Mouse (Mus musculus) c-Kit-negative CD71-positive TER-119-positive erythroid progenitor cells, embryonic 14.5 days (primary cell): ENCODE data around the gene Clmp.
"Not testable (repeated sequence)": the region's sequence is repeated elsewhere in the genome, so short reads cannot be mapped to it uniquely, and the experiment has no call there.

ENCODE experiments used
- DNase-seq: peaks from one replicate; pipeline ENCODE4 v3.0.0-alpha.2; 2013; ENCODE audit warnings: low read depth, low spot score

Gene Clmp

DNA sequence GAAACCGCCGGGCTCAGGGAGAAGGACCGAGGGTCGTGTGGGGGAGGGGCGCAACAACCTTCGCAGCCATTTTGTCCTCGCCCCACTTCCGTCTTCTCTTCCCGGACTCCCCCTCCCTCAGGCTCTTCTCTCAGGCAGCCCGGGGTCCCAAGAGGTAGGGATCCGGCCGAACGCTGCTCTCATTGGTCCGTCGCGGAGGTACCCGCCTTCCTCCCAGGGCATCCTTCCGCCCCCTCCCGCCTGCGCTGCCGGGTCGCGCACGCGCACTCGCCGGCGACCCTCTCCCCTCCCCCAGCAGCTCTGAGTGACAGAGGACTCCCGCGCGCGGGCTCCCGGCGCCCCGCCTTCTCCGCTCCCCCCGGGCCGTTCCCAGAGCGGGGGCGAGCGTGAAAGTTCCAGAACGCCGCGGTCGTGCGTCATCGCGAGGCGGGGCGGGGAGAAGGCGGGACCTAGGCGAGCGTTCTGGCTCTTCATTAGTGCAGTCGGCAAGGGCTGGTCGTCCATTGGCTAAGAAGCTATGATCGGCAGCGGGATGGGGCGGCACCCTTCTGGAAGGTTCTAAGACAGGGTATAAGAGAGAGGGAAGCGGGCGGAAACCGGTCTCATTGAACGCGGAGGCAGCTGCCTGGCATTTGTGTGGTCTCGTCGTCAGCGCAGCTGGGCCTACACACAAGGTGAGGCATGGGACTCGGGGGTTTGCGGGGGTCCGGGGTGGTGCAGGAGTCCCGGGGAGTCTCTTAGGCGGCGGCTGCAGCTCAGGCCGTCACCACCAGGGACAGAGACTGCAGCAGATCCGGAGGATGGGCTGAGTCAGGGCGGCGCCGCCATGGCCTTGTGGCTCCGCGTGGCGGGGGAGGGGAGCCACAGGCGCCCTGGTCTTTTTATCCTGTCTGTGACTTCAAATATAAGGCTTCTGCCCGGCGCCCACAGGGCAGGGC lies 115.2 kb downstream of the Clmp start, which contains the start of gene Hspa8:
Hspa8 (plus strand) TSS at position 310 of the 938 bp plus-strand sequence.
- peak; percentile 97 for DNase-seq

DNA sequence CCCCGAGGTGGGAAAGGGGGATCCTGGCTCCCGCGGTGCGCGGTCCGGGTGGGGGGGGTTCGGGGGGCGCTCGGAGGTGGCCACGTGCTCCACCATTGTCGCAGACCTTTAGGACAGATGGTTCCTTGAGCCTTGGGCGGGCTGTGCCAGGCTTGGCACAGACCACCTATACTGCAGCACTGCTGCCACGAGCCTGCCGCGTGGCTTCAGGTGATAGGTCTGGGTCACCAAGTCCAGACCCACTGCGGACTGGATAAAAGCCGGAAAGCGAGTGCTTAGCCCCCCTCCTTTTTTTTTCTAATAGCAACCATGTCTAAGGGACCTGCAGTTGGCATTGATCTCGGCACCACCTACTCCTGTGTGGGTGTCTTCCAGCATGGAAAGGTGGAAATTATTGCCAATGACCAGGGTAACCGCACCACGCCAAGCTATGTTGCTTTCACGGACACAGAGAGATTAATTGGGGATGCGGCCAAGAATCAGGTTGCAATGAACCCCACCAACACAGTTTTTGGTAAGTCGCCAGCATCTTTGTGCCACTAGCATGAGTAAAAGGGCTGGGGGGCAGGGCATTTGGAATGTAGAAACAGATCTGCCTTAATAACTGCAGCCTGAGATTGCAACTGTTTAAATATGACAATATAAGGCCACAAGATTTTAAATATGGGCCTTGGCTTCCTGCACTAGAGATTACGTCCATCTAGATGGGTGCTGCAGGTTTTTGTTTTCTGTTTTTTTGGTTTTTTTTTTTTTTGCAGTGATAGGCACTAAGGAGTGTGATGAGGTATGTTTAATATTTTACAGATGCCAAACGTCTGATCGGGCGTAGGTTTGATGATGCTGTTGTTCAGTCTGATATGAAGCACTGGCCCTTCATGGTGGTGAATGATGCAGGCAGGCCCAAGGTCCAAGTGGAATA lies 116.1 kb downstream of the Clmp start:
- not testable (repeated sequence) for DNase-seq

DNA sequence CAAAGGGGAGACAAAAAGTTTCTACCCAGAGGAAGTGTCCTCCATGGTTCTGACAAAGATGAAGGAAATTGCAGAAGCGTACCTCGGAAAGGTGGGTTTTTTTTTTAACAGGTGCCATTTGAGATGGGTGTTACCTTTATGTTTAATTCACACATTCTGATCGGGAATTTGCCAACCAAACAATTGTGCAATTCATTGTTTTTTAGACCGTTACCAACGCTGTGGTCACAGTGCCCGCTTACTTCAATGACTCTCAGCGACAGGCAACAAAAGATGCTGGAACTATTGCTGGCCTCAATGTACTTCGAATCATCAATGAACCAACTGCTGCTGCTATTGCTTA lies 116.7 kb downstream of the Clmp start:
- DNase-seq: not testable (repeated sequence)

DNA sequence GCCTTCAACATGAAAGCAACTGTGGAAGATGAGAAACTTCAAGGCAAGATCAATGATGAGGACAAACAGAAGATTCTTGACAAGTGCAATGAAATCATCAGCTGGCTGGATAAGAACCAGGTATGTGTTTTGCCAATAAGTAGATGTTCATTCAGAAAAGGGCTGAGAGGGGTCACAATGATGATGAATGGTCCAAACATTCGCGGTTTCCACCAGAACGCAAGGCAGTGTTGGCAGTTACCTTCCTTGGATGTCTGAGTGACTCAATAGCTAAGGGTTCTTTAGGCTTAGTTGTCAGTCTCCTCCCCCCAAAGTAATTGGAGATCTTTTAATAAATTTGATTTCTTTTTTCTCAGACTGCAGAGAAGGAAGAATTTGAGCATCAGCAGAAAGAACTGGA lies 118.8 kb downstream of the Clmp start:
- DNase-seq: not testable (repeated sequence)

DNA sequence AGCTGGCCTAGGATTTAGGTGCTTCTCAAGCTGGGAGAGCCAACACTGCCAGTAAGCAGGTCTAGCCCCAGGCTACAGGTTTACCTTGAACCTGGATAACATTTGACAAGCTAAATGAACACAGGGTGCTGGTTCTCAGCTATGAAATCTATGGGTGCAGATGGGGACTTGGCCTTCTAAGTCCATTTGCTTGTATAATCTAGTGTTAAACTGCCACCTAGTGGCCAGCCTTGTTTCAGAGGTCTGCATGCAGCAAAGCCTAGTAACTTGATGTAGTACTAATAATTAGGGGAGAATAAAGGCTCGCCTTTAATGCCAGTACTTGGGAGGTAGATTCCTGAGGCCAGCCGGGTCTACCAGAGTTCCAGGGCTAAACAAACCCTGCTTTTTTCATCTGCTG lies 119.5 kb downstream of the Clmp start:
- peak; percentile 74 for DNase-seq

DNA sequence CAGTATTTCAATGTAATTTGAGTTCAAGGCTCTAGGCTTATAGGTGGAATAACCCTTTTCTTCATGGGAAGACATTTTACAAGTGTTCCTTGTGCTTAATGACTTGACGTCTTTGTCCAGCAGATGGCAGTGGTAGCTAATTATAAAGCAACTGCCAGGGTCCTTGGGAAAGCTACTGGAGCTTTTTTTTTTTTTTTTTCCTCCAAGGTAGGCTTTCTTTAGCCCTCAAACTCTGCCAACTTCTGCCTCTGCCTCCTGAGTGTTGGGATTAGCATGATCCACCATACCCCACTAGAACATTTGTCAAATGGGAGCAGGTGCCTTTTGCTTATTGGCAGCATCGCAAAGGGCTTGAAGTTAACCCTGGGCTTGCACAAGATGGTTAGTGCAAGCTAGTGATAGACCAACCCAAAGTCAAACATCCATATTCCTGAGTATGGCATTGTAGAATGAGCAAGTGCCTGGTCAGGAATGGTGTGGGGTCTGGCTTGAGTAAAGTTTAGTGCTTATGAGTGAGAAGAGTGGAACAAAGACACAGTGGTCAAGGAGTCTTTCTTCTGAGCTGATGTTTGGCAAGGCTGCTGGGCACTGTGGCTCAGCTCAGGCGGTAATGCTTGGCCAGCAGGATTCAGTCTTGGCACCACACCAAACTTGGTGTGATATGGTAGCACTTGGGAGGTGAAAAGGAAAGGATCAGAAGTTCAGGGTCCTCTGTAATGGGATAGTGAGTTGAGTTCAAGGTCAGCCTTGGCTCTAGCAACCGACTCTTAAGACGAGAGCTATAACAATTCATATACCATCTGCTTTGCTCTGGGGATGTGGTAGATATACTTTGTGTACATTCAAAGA lies 120.9 kb downstream of the Clmp start:
- DNase-seq: no peak

DNA sequence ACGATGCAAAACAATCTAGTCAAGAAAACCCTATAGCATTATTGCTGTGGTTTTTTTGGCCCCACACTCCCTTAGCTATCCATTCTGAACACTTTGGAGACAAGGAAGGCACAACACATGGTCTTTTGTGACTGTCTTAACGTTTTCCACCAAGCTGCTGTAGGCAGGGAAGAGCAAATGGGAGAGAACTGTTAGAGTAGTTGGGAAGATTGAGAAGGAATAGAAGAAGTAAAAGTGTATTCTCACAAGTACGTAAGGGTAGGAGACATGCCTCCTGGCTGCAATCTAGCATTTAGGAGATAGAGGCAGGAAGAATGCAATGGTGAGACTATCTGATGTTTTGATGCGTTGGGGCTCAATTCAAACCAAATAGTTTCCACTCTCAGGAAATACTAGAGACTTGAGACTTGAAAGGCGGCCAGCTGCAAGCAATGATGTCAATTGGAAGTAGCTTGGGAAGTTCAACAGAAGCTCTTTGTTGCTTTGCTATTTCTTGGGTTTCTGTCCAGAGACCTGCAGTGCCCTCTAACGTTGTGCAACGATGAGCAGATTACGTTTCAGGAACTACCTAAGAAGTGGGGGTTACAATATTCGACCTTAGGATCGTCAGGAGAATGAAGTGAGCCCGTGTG lies 121.6 kb downstream of the Clmp start:
- DNase-seq: no peak

DNA sequence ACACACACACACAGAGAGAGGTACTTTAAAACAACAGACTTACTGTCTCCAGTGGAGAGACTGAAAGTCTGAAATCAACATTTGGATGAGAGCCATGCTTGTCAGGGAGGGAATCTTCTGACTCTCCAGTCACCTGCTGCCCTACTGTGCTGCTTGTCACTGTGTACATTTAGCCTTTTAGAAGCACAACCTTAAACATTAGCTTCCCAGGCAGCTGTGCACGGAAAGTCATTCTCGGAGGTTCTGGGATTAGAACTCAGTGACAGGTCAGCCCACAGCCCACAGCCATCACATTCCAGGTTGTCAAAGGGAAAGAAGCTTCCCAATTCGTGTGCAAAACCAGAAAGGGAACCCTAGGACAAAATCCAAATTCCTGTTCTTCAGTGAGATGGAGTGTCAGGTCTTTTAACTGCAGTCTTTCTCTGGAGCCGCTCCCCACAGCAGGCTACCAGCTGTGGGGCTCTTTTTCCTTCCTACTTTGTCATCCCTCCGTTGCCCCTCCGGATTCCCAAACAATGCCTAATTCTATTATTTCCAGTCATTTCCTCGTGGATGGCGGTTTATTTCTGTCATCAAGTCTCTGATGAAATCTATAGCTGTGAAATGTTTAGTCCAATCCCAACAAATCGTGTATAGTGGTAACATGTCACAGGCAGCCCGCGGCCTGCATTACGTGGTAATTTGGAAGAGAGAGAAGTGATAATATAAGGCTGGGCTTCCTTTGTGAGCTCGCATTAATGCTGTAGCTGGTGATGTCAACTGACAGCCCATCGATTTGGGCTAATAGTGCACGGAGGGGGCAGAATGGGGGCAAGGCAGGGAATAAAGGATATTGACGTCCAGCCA lies 122.5 kb downstream of the Clmp start:
- no peak for DNase-seq

DNA sequence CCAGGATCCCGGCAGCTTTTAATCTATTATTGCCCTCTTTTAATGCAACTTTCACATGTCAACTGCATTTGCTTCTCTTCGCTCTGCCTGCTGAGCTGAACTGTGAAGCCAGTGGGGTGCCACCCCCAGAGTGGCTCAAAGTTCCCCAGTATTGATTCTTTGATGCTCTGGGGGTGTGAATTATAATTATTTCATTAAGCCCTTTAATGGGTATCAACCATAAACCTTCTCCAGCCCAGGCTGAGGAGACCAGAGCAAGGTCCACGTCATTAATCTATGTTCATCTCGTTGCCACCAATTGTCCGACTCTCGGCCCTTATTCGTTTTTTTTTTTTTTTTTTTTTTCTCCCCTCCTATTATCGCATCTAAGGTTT lies 123.1 kb downstream of the Clmp start:
- DNase-seq: no peak

DNA sequence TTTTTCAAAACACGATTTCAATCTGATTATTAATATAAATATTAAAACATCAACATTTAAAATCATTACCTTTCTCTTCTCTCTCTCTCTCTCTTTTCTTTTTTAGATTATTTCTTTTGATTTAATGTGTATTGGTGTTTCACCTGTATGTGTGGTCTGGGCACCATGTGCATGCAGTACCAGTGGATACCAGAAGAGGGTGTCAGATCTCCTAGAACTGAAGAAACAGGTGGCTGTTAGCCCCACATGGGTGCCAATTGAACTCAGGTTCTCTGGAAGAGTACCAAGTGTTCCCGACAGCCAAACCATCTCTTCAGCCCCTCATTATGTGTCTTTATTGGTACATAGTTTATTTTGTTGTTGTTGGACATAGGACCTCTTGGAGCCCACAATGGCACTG lies 126.1 kb downstream of the Clmp start:
- DNase-seq: no peak

DNA sequence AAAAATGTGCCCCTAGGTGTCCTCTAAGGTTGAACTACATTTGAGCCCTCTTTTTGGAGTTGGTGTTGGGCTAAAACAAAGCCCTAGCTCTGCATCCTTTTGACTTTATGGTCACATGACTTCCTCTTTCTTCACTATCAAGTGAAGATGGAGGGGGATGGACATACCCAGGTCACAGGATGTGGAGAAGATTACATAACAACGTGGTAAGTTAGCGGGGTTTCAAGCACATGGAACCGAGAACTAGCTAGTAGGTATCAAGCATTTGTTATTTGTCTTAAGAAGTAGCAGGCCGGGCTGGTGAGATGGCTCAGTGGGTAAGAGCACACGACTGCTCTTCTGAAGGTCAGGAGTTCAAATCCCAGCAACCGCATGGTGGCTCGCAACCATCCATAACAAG lies 128.3 kb downstream of the Clmp start:
- no peak for DNase-seq

DNA sequence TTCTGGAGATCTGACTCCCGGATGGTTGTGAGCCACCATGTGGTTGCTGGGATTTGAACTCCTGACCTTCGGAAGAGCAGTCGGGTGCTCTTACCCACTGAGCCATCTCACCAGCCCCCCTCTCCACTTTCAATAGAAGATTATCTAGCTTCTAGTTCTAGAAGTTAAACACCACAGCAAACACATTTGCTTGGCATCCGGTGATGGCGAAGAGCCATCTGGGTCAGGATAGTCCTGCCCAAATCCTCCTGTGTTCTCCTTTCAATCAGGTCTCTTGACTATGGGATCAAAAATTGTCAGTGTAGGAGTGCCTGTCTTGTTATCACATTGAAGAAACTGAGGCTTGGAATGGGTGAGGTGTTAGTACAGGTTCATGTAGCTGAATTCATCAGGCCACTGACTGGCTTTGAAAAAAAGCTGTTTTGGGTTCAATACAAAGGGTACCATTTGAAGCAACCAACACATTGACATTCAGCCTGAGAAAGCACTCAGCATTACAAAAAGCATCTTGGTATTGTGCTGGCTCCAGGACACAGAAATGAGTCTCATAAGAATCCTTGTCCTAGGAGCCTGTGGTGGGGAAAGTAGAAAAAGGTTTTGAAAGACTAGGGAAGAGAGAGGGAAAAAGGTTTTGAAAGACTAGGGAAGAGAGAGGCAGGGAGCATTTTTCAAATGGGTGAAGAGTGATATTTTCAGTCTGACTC lies 131.7 kb downstream of the Clmp start:
- DNase-seq: no peak

DNA sequence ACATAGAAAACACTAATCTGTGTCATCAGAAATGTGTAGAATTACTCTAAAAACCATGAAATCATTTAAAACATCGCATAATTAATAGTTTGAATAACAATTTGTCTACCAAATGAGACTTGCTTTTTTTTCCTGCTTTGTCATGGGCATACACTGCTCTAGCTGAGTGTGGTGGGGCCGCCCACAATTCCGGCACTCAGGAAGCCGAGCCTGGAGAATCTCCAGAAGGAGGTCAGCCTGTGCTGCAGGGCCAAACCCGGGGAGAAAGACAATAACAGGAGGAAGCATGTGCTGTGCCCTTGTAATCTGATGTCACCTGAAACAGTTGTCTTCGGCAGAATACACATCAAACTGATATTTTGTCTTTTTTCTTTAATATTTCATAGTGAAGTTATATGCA lies 139.8 kb downstream of the Clmp start:
- no peak for DNase-seq

DNA sequence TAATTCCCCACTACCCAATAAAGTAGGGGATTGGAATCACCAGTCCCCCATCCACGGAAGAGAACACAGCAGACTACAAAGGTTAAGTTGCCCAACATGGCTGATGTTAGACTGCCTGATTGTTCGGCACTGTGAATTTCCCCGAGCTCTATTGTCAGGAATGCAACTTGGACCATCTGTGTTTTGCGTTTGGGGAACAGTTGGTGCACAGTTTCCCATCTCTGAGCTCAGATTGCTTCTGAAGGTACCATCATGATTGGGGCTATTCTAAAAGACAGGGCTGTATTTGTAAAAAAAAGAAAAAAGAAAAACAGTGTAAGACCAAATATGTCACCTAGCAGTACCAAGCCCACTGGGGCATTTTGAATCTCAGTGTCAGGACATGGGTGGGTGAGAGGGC lies 141.6 kb downstream of the Clmp start:
- no peak for DNase-seq

DNA sequence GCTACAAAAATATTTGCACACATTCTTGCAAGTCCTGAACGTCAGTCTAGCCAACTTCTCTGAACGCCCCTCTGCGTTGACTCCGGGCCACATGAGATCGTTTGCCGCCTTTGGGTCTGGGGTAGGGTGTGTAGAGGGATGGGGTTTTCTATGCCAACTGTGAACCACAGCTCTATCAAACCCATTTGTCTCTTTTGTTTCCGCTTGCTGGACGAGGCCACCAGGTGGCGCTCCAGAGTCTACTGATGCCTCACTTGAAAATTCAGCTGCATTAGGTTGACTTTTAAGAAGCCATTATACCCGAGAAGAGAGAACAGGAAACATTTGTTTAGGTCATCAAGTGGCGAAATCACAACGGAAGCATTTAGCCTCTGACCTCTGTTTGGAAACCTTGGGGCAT lies 148.8 kb downstream of the Clmp start:
- DNase-seq: peak; percentile 27
